Mouse (Mus musculus) olfactory bulb, adult 2 months (tissue): ENCODE data around the gene Cpeb1. TPM values are rescaled to one million over a fixed set of nuclear protein-coding genes. Genes with fewer than 3 reads are reported as not detected.
"Not testable (repeated sequence)": the region's sequence is repeated elsewhere in the genome, so short reads cannot be mapped to it uniquely, and the experiment has no call there.

Experiments used
- H3K27ac ChIP-seq: fragments of 200-500 bp; 2 replicates; pipeline ENCODE4 v1.5.1; 2012; ENCODE audit warnings: low read depth, low read length; ENCODE audit not compliant: insufficient read depth
- H3K4me1 ChIP-seq: fragments of 200-500 bp; 2 replicates; pipeline ENCODE4 v1.6.1; 2012; ENCODE audit warnings: low read length; ENCODE audit not compliant: control insufficient read depth, insufficient read depth
- H3K4me3 ChIP-seq: fragments of 200-500 bp; 2 replicates; pipeline ENCODE4 v1.5.1; 2012; ENCODE audit warnings: mild to moderate bottlenecking, low read depth, low read length, moderate library complexity; ENCODE audit not compliant: insufficient read depth
- CTCF ChIP-seq: fragments of 200-500 bp; IDR thresholded peaks from 2 replicates; pipeline ENCODE4 v1.5.1; 2012; ENCODE audit warnings: low read depth, mild to moderate bottlenecking, low read length, moderate library complexity; ENCODE audit not compliant: insufficient read depth
- POLR2A ChIP-seq: fragments of 200-500 bp; IDR thresholded peaks from 2 replicates; pipeline ENCODE4 v1.6.1; 2012; ENCODE audit warnings: mild to moderate bottlenecking, low read depth, low read length, moderate library complexity; ENCODE audit not compliant: insufficient read depth
- WGBS: fragments of 180-500 bp; shearing (Covaris S2); methylation state at CpG from one replicate; pipeline ENCODE4 v1.1.7; 2018; 5-methylcytosine and 5-hydroxymethylcytosine counted together
- polyA plus RNA-seq: library from polyadenylated mRNA; stranded (reverse); fragments of >200 nt; gene quantifications from 2 replicates; pipeline ENCODE4 v1.2.4, GENCODE M21; 2012; ENCODE audit warnings: low replicate concordance; ENCODE audit not compliant: missing spikeins, insufficient read depth, insufficient read length

Cpeb1 gene
- not detected in 2 replicates for polyA plus RNA-seq

GRCm38 (mm10) chr7:81455155-81455651, at the start of gene Cpeb1:
Gene Cpeb1, minus strand, starts transcription at chr7:81455465.
- Histone ChIP-seq H3K4me1 (peaks cover 20% of the 10 kb centered on the region), H3K4me3 (peak within 1 kb of the TSS; percentile 65), H3K27ac (peak within 1 kb of the TSS; percentile 67)
- TF ChIP-seq CTCF (peak; percentile 30), POLR2A (no peak)
- WGBS: under 1% methylated on average over 28 of the region's 28 CpGs

GRCm38 (mm10) chr7:81501050-81501449, 45.8 kb upstream of the Cpeb1 start:
- 89% methylated on average over 2 of the region's 2 CpGs for WGBS
- H3K4me3 ChIP-seq: no peak overlapping the region
- H3K4me1 ChIP-seq: no peaks in the 10 kb centered on the region
- no peak overlapping the region for H3K27ac ChIP-seq
- TF ChIP-seq CTCF (no peak), POLR2A (no peak)

DNA sequence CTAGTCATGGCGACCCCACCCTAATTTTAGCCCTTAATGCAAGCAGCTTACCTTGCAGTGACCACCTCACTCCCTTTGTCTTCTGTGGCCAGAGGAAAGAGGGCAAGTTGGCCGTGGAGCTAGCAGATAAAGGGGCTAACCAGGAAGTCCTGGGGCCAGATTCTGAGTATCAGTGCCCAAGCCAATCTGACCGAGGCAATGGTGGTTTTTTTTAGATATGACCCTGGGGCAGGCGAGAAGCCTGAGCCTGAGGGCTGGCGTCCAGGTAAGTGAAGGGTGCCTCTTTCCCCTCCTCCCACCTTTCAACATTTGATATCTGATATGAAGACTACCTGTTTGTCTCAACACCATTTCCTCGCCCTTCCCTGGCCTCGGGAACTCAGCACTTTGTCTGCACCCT, 42.9 kb upstream of the Cpeb1 start, which contains the start of gene BC048679:
BC048679 (minus strand) TSS at position 101 of the 400 bp plus-strand sequence.
- no peaks in the 10 kb centered on the region for H3K4me1 ChIP-seq
- WGBS: 78% methylated on average over 7 of the region's 7 CpGs
- TF ChIP-seq CTCF: no peak
- no peak within 1 kb of the TSS for H3K27ac ChIP-seq
- H3K4me3 ChIP-seq: no peak within 1 kb of the TSS

DNA sequence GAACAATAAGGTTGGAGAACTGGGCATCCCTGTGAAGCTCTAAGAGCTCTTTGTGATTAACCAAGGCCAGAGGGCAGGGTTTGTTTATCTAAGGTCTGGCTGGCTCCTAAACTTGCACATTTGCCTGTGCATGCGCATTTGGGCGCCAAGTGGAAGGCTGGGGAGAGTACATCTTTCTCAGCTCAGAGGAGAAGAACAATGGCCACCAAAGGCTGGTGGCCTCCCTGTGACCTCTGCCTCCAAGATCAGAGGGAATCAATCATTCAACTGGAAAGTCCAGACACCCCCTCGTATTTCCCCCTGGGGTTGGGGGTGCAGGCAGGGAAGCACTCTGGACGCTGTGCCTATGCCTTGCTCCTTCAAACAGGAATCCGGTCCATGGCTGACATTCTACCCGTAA, 41.9 kb upstream of the Cpeb1 start:
- Histone ChIP-seq H3K4me1 (no peaks in the 10 kb centered on the region), H3K27ac (no peak overlapping the region), H3K4me3 (no peak overlapping the region)
- TF ChIP-seq CTCF (no peak), POLR2A (no peak)
- 34% methylated on average over 6 of the region's 6 CpGs for WGBS

- TF ChIP-seq POLR2A (peak; percentile 68), CTCF (no peak)
- Histone ChIP-seq H3K27ac (peak within 1 kb of the TSS; percentile 86), H3K4me3 (peak within 1 kb of the TSS; percentile 97), H3K4me1 (peaks cover 15% of the 10 kb centered on the region)
- under 1% methylated on average over 57 of the region's 57 CpGs for WGBS
Observed at GRCm38 (mm10) chr7:81493331-81494021, 38.2 kb upstream of the Cpeb1 start, which contains the start of gene Ap3b2. Gene Ap3b2, minus strand, starts transcription at chr7:81493925.

DNA sequence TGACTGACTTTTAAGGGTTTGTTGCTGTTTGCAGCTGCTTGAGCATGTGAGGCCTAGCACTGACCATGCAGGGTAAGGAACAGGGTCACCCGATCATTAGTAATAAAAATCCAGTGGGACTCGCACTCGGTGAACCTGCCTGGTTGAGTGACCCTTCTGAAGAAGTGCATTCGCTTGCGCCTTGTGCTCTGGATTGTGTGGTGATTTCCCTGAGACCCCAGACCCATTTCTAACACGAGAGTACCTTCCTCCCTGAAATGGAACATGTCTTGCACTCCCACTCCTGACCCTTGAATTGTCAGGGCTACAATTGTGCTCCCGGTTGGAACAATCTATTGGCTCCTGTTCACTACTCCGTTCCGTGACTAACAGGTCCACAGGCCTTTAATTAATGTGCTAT, 37.4 kb upstream of the Cpeb1 start:
- peak overlapping the region; percentile 97 for H3K4me3 ChIP-seq
- 34% methylated on average over 9 of the region's 9 CpGs for WGBS
- peaks cover 15% of the 10 kb centered on the region for H3K4me1 ChIP-seq
- H3K27ac ChIP-seq: peak overlapping the region; percentile 9; the same call in 1 of the 2 replicates
- TF ChIP-seq CTCF: no peak
- TF ChIP-seq POLR2A: no peak

GRCm38 (mm10) chr7:81489649-81490048, 34.4 kb upstream of the Cpeb1 start:
- TF ChIP-seq POLR2A (no peak), CTCF (no peak)
- Histone ChIP-seq H3K27ac (no peak overlapping the region), H3K4me1 (peaks cover 15% of the 10 kb centered on the region), H3K4me3 (no peak overlapping the region)
- WGBS: 29% methylated on average over 9 of the region's 9 CpGs

DNA sequence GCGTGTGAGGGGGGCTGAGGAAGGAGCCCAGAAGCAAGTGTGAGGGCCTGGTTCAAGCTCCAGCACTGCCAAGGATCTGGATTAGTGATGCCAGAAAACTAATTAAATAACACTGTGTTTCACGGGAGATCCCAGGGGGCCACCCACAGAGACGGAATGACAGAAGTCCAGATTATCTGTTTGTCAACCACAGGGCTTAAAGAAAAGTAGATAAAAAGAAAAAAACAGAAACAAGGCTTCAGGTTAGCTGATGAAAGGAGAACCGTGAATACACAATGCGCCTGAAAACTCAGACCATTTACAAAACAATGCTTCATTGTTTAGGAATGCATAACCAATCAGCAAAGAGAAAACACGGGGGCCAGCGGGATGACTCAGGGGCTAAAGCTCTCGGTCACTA, 25.5 kb upstream of the Cpeb1 start:
- Histone ChIP-seq H3K4me1 (no peaks in the 10 kb centered on the region), H3K27ac (no peak overlapping the region), H3K4me3 (no peak overlapping the region)
- 36% methylated on average over 8 of the region's 8 CpGs for whole genome bisulfite sequencing
- TF ChIP-seq POLR2A (no peak), CTCF (no peak)

DNA sequence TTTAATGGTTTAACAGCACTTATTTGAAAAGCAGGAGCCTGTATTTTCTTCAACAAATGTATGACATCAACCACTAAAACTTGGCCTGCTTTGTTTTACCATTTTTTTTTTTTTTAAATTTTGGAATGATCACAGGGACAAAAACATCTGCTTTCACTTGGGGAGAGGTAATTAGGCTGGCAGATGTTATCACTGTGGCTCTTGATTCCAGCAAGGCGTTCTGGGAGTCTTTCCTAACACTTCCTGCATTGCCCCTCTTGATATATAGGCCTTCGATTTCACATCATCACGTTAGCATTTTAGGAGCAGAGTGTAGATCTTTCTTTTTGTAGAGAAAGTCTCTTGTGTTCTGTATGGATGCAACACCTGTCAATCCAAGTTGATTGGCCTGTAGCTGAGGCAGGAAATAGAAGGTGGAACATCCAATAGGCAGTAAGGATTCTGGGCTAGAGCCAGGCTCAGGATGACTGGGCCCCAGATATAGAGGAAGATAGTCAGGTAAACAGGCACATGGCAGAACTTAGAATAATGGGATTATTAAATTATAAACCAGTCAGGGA, 24.3 kb upstream of the Cpeb1 start:
- H3K27ac ChIP-seq: no peak overlapping the region
- WGBS: 82% methylated on average over 3 of the region's 3 CpGs
- TF ChIP-seq POLR2A (no peak), CTCF (no peak)
- H3K4me3 ChIP-seq: no peak overlapping the region
- no peaks in the 10 kb centered on the region for H3K4me1 ChIP-seq

GRCm38 (mm10) chr7:81478261-81478660, 23.0 kb upstream of the Cpeb1 start:
- not testable (repeated sequence) for H3K4me3 ChIP-seq, H3K4me1 ChIP-seq, H3K27ac ChIP-seq
